Mouse (Mus musculus) hindbrain, postnatal 0 days (tissue): Measurements from ENCODE around the gene Tcte1. TPM values are rescaled to one million over a fixed set of nuclear protein-coding genes. Genes with fewer than 3 reads are reported as not detected.

Experiments
- ATAC-seq: fragments of 200-750 bp; cut with Nextera tagmentation; 2 replicates; pipeline ENCODE4 v1.8.0; 2017; ENCODE audit warnings: mild to moderate bottlenecking, moderate TSS enrichment, moderate library complexity
- DNase-seq: peaks from one replicate; pipeline ENCODE4 v3.0.0-alpha.2; 2015; ENCODE audit warnings: low spot score
- H3K27ac ChIP-seq: fragments of 300-500 bp; sonication (generic); 2 replicates; pipeline ENCODE4 v1.5.1; 2014; ENCODE audit warnings: mild to moderate bottlenecking
- H3K27me3 ChIP-seq: fragments of 300-500 bp; sonication (generic); 2 replicates; pipeline ENCODE4 v1.6.1; 2014; ENCODE audit warnings: low read length, mixed read lengths; ENCODE audit not compliant: insufficient read depth
- H3K36me3 ChIP-seq: fragments of 300-500 bp; sonication (generic); 2 replicates; pipeline ENCODE4 v1.6.1; 2014; ENCODE audit warnings: low read length, mixed read lengths; ENCODE audit not compliant: insufficient read depth
- H3K4me1 ChIP-seq: fragments of 300-500 bp; sonication (generic); 2 replicates; pipeline ENCODE4 v1.6.1; 2014; ENCODE audit warnings: antibody characterized with exemption, low read length, mixed read lengths; ENCODE audit not compliant: insufficient read depth
- H3K4me2 ChIP-seq: fragments of 300-500 bp; sonication (generic); 2 replicates; pipeline ENCODE4 v1.6.1; 2014; ENCODE audit warnings: low read depth, mild to moderate bottlenecking, low read length, moderate library complexity, mixed read lengths
- H3K4me3 ChIP-seq: fragments of 300-500 bp; sonication (generic); 2 replicates; pipeline ENCODE4 v1.5.1; 2014; ENCODE audit warnings: low read length
- H3K9ac ChIP-seq: fragments of 300-500 bp; sonication (generic); replicated peaks from 2 replicates; pipeline ENCODE4 v1.6.1; 2014; ENCODE audit warnings: mild to moderate bottlenecking, low read length, moderate library complexity, mixed read lengths
- H3K9me3 ChIP-seq: fragments of 300-500 bp; sonication (generic); 2 replicates; pipeline ENCODE4 v1.6.1; 2016; ENCODE audit warnings: low read length, mixed read lengths
- CTCF ChIP-seq: IDR thresholded peaks from 2 replicates; pipeline ENCODE4 v1.5.1; 2016; ENCODE audit warnings: antibody characterized with exemption, control low read depth, low read depth
- WGBS: fragments of 180-500 bp; shearing (Covaris S2); extraction: QIAGEN DNeasy Blood & Tissue Kit; methylation state at CpG from one replicate; pipeline ENCODE4 v1.1.7; 2014; 5-methylcytosine and 5-hydroxymethylcytosine counted together
- polyA plus RNA-seq: library from polyadenylated mRNA; unstranded; fragments of >200 nt; fragmentation: Nextera tagmentation; extraction: Ambion mirVana; gene quantifications from 2 replicates; pipeline ENCODE4 v1.2.1, GENCODE M21; 2015
- total RNA-seq: library from RNA; depleted of rRNA; stranded (reverse); fragments of >200 nt; gene quantifications from 2 replicates; pipeline ENCODE4 v1.2.3, GENCODE M21; 2014

The Tcte1 gene
- total and polyA plus RNA-seq, 2 experiments from 2014 or later: 1.5 to 4.3 TPM

- ATAC-seq: peak; percentile 55
- Histone ChIP-seq H3K27ac (peak within 1 kb of the TSS; percentile 97), H3K36me3 (0 out of 2 replicates have a peak, but pooled peaks cover 2% of the 10 kb centered on the region), H3K4me1 (no peaks in the 10 kb centered on the region; the same call in 1 of the 2 replicates), H3K4me3 (peak within 1 kb of the TSS; percentile 82), H3K4me2 (peak within 1 kb of the TSS; percentile 72), H3K27me3 (peaks cover 7% of the 10 kb centered on the region; the same call in 1 of the 2 replicates), H3K9ac (peak within 1 kb of the TSS; percentile 99), H3K9me3 (no peaks in the 10 kb centered on the region)
- TF ChIP-seq CTCF: peak; percentile 31
- WGBS: 1% methylated on average over 16 of the region's 29 CpGs
- peak; percentile 82 for DNase-seq
Observed at GRCm38 (mm10) chr17:45549617-45550181, 26.5 kb downstream of the Tcte1 start, which contains the start of gene Tmem151b. Tmem151b (minus strand) TSS chr17:45549677.

GRCm38 (mm10) chr17:45550253-45550652 lies 27.0 kb downstream of the Tcte1 start:
- peak overlapping the region; percentile 97 for H3K27ac ChIP-seq
- H3K9me3 ChIP-seq: no peaks in the 10 kb centered on the region
- 22% methylated on average over 5 of the region's 5 CpGs for WGBS
- H3K4me2 ChIP-seq: peak overlapping the region; percentile 72
- peak overlapping the region; percentile 99; the same call in 1 of the 2 replicates for H3K9ac ChIP-seq
- H3K4me3 ChIP-seq: peak overlapping the region; percentile 82
- DNase-seq (no peak), ATAC-seq (no peak)
- H3K27me3 ChIP-seq: peaks cover 7% of the 10 kb centered on the region; the same call in 1 of the 2 replicates
- H3K36me3 ChIP-seq: 0 out of 2 replicates have a peak, but pooled peaks cover 2% of the 10 kb centered on the region
- TF ChIP-seq CTCF: no peak
- H3K4me1 ChIP-seq: no peaks in the 10 kb centered on the region; the same call in 1 of the 2 replicates

GRCm38 (mm10) chr17:45551249-45551796 lies 28.1 kb downstream of the Tcte1 start:
- ATAC-seq: no peak
- no peaks in the 10 kb centered on the region for H3K9me3 ChIP-seq
- H3K9ac ChIP-seq: no peak overlapping the region
- no peak for DNase-seq
- 49% methylated on average over 7 of the region's 7 CpGs for WGBS
- H3K27me3 ChIP-seq: peaks cover 7% of the 10 kb centered on the region; the same call in 1 of the 2 replicates
- H3K27ac ChIP-seq: peak overlapping the region; percentile 32; the same call in 1 of the 2 replicates
- no peak overlapping the region for H3K4me2 ChIP-seq
- H3K4me1 ChIP-seq: 0 out of 2 replicates have a peak, but pooled peaks cover 3% of the 10 kb centered on the region
- no peak for TF ChIP-seq CTCF
- 0 out of 2 replicates have a peak, but pooled peaks cover 2% of the 10 kb centered on the region for H3K36me3 ChIP-seq
- H3K4me3 ChIP-seq: no peak overlapping the region

GRCm38 (mm10) chr17:45551816-45552451 lies 28.7 kb downstream of the Tcte1 start:
- H3K9me3 ChIP-seq: no peaks in the 10 kb centered on the region
- H3K27me3 ChIP-seq: 0 out of 2 replicates have a peak, but pooled peaks cover 2% of the 10 kb centered on the region
- no peak overlapping the region for H3K4me2 ChIP-seq
- H3K4me3 ChIP-seq: no peak overlapping the region
- 4% methylated on average over 8 of the region's 8 CpGs for WGBS
- no peaks in the 10 kb centered on the region for H3K36me3 ChIP-seq
- peak; percentile 95 for TF ChIP-seq CTCF
- DNase-seq: peak; percentile 83
- H3K4me1 ChIP-seq: 0 out of 2 replicates have a peak, but pooled peaks cover 4% of the 10 kb centered on the region
- no peak overlapping the region for H3K27ac ChIP-seq
- H3K9ac ChIP-seq: no peak overlapping the region
- ATAC-seq: peak; percentile 44

GRCm38 (mm10) chr17:45553065-45553464 lies 29.8 kb downstream of the Tcte1 start:
- no peaks in the 10 kb centered on the region for H3K36me3 ChIP-seq
- H3K9ac ChIP-seq: no peak overlapping the region
- WGBS: 80% methylated on average over 3 of the region's 3 CpGs
- DNase-seq (no peak), ATAC-seq (no peak)
- no peaks in the 10 kb centered on the region for H3K27me3 ChIP-seq
- H3K4me2 ChIP-seq: no peak overlapping the region
- H3K4me1 ChIP-seq: 0 out of 2 replicates have a peak, but pooled peaks cover 4% of the 10 kb centered on the region
- no peak for TF ChIP-seq CTCF
- H3K4me3 ChIP-seq: no peak overlapping the region
- no peak overlapping the region for H3K27ac ChIP-seq
- no peaks in the 10 kb centered on the region for H3K9me3 ChIP-seq

- no peak for TF ChIP-seq CTCF
- no peaks in the 10 kb centered on the region for H3K36me3 ChIP-seq
- no peak overlapping the region for H3K4me2 ChIP-seq
- WGBS: 46% methylated on average over 1 of the region's 1 CpGs
- no peaks in the 10 kb centered on the region for H3K27me3 ChIP-seq
- H3K4me1 ChIP-seq: 0 out of 2 replicates have a peak, but pooled peaks cover 4% of the 10 kb centered on the region
- ATAC-seq (no peak), DNase-seq (no peak)
- no peaks in the 10 kb centered on the region for H3K9me3 ChIP-seq
- no peak overlapping the region for H3K9ac ChIP-seq
- no peak overlapping the region for H3K4me3 ChIP-seq
- no peak overlapping the region for H3K27ac ChIP-seq
Observed at GRCm38 (mm10) chr17:45554420-45554819, 31.2 kb downstream of the Tcte1 start.
